10 mouse cellular contexts compared by ENCODE assay signal in the genomic region with DNA sequence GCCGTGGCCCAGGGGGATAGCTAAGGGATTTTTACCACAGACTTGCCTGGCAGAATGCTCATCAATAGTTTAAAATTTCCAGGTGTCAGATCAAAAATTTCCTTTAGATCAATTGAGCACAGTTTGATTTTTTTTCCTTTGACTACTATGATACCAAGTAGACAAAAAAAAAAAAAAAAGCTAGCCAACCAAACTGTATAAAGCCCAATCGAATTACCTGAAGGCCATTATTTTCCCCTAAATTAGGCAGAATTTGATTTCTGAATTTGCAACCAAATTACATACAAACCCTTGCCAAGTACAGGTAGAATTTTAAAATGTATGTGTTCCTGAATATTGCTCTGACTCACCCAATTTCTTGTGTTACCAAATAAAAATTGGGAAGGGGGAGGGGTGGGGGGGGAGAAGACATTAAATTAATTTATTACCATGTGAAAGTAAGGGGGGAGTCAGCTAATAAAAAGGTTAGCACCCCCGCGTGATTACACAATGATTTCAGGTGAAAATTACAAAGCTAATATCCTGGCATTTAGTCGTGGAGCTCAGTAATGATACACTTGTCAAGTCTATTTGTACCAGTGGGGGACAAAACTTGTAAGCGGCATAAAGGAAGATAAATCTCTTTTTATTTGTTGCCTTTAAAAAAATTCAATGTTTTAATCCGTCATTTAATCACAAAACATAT.
DNase-seq lines count a peak whose midpoint lies in the region; ATAC-seq and TF ChIP-seq lines count a peak whose summit lies in the region.
"Had no signal": no experiment of that assay in that cellular context is flagged by ENCODE, and none has a peak within 500 bp of the region (broad histone marks: within the 10 kb centered on the region; RNA-seq: fewer than 3 reads in every experiment).

No protein-coding gene starts in this region.

- no peak for TF ChIP-seq CTCF in spleen, adult 2 months (IDR thresholded peaks at IDR 0.05; ENCODE audit: extremely low read depth, insufficient read depth, insufficient read length, insufficient replicate concordance)
- no peak for TF ChIP-seq CTCF in hindbrain, postnatal 0 days (IDR thresholded peaks at IDR 0.05; ENCODE audit: low read depth)

- H3K27ac ChIP-seq in hindbrain, embryonic 14.5 days = peak overlapping the region; percentile 98
- no peak overlapping the region for H3K27ac ChIP-seq in hindbrain, embryonic 11.5 days (ENCODE audit: low read depth, low read length)
- peak overlapping the region; percentile 62; the same call in 1 of the 2 replicates for H3K27ac ChIP-seq in spleen, adult 2 months (ENCODE audit: insufficient read depth, low read length)
- H3K27ac ChIP-seq in hindbrain, postnatal 0 days = peak overlapping the region; percentile 100
- H3K27ac ChIP-seq: liver, embryonic 13.5 days had no signal

- no peaks in the 10 kb centered on the region for H3K9me3 ChIP-seq in hindbrain, embryonic 14.5 days (ENCODE audit: control insufficient read depth, low read length)
- no peaks in the 10 kb centered on the region for H3K9me3 ChIP-seq in hindbrain, embryonic 11.5 days (ENCODE audit: control insufficient read depth, low read length)
- no peaks in the 10 kb centered on the region for H3K9me3 ChIP-seq in hindbrain, postnatal 0 days (ENCODE audit: low read length)
- H3K9me3 ChIP-seq: liver, embryonic 13.5 days had no signal

- ATAC-seq in hindbrain, embryonic 14.5 days (ENCODE audit: low FRiP score) = no peak
- ATAC-seq in hindbrain, embryonic 11.5 days (ENCODE audit: low FRiP score) = no peak
- ATAC-seq in hindbrain, postnatal 0 days = no peak
- ATAC-seq: activated CD4-positive, CD25-positive, alpha-beta regulatory T cell, adult 4 months had no signal

- peaks cover 12% of the 10 kb centered on the region for H3K4me1 ChIP-seq in hindbrain, embryonic 14.5 days (replicated peaks; ENCODE audit: control insufficient read depth, insufficient read depth, low read length)
- H3K4me1 ChIP-seq in hindbrain, embryonic 11.5 days (replicated peaks; ENCODE audit: control insufficient read depth, insufficient read depth, low read length) = peaks cover 5% of the 10 kb centered on the region; the same call in 1 of the 2 replicates
- H3K4me1 ChIP-seq in spleen, adult 2 months (ENCODE audit: control insufficient read depth, insufficient read depth, insufficient read length) = peaks cover 18% of the 10 kb centered on the region
- H3K4me1 ChIP-seq in hindbrain, postnatal 0 days (ENCODE audit: insufficient read depth, low read length) = peaks cover 19% of the 10 kb centered on the region; the same call in 1 of the 2 replicates

- H3K4me2 ChIP-seq in hindbrain, embryonic 14.5 days (replicated peaks) = peak overlapping the region; percentile 37
- H3K4me2 ChIP-seq in hindbrain, embryonic 11.5 days (replicated peaks; ENCODE audit: low read depth, low read length) = no peak overlapping the region
- peak overlapping the region; percentile 74 for H3K4me2 ChIP-seq in hindbrain, postnatal 0 days (ENCODE audit: low read depth, low read length)
- H3K4me2 ChIP-seq: liver, embryonic 13.5 days had no signal

- H3K9ac ChIP-seq in hindbrain, embryonic 14.5 days = peak overlapping the region; percentile 19
- no peak overlapping the region for H3K9ac ChIP-seq in hindbrain, embryonic 11.5 days (ENCODE audit: low read depth, low read length)
- H3K9ac ChIP-seq in hindbrain, postnatal 0 days (replicated peaks; ENCODE audit: low read length) = peak overlapping the region; percentile 62
- H3K9ac ChIP-seq: liver, embryonic 13.5 days had no signal

- TF ChIP-seq POLR2A in spleen, adult 2 months (IDR thresholded peaks at IDR 0.05; ENCODE audit: low read depth, low read length) = no peak

- peaks cover 47% of the 10 kb centered on the region for H3K27me3 ChIP-seq in hindbrain, embryonic 14.5 days (ENCODE audit: control insufficient read depth, insufficient read depth, low read length)
- H3K27me3 ChIP-seq in hindbrain, embryonic 11.5 days (ENCODE audit: control insufficient read depth, insufficient read depth, low read length) = peaks cover 77% of the 10 kb centered on the region
- H3K27me3 ChIP-seq in spleen, adult 2 months (ENCODE audit: control insufficient read depth, insufficient read depth, low read length) = peaks cover 20% of the 10 kb centered on the region
- no peaks in the 10 kb centered on the region for H3K27me3 ChIP-seq in hindbrain, postnatal 0 days (ENCODE audit: insufficient read depth, low read length)

- no peak overlapping the region for H3K4me3 ChIP-seq in hindbrain, embryonic 14.5 days (replicated peaks; ENCODE audit: low read length)
- no peak overlapping the region for H3K4me3 ChIP-seq in hindbrain, embryonic 11.5 days (ENCODE audit: low read depth, low read length)
- H3K4me3 ChIP-seq in spleen, adult 2 months (ENCODE audit: extremely low read depth, insufficient read depth, insufficient read length) = no peak overlapping the region
- H3K4me3 ChIP-seq in hindbrain, postnatal 0 days (ENCODE audit: low read length) = peak overlapping the region; percentile 6; the same call in 1 of the 2 replicates
- H3K4me3 ChIP-seq: liver, embryonic 13.5 days had no signal

- H3K36me3 ChIP-seq in hindbrain, embryonic 14.5 days (replicated peaks; ENCODE audit: control insufficient read depth, insufficient read depth) = no peaks in the 10 kb centered on the region
- H3K36me3 ChIP-seq in hindbrain, embryonic 11.5 days (ENCODE audit: control insufficient read depth, insufficient read depth, low read length) = no peaks in the 10 kb centered on the region
- no peaks in the 10 kb centered on the region; the same call in 1 of the 2 replicates for H3K36me3 ChIP-seq in spleen, adult 2 months (ENCODE audit: control insufficient read depth, insufficient read depth, low read length)
- H3K36me3 ChIP-seq in hindbrain, postnatal 0 days (ENCODE audit: insufficient read depth, low read length) = no peaks in the 10 kb centered on the region
- H3K36me3 ChIP-seq: liver, embryonic 13.5 days had no signal

- no peak for DNase-seq in hindbrain, embryonic 14.5 days (ENCODE audit: low spot score)
- DNase-seq in hindbrain, embryonic 11.5 days (ENCODE audit: low spot score) = no peak
- DNase-seq in spleen, adult 2 months (ENCODE audit: low read depth in 1 of 2, low spot score in 2 of 2) = no peak
- DNase-seq in spleen, adult 12 weeks (ENCODE audit: low spot score) = no peak
- DNase-seq in hindbrain, postnatal 0 days (ENCODE audit: low spot score) = no peak
- DNase-seq in urinary bladder, adult 2 months (ENCODE audit: low spot score) = no peak
- DNase-seq in adrenal gland, adult 8-10 months = no peak
- DNase-seq: embryo, embryonic 11 days; liver, embryonic 13.5 days had no signal

- WGBS in hindbrain, embryonic 14.5 days = 79% methylated on average over 7 of the region's 7 CpGs
- WGBS in hindbrain, embryonic 11.5 days = 84% methylated on average over 7 of the region's 7 CpGs
- 81% methylated on average over 7 of the region's 7 CpGs for WGBS in spleen, adult 2 months
- 66% methylated on average over 7 of the region's 7 CpGs for WGBS in hindbrain, postnatal 0 days
